In the genomic region with DNA sequence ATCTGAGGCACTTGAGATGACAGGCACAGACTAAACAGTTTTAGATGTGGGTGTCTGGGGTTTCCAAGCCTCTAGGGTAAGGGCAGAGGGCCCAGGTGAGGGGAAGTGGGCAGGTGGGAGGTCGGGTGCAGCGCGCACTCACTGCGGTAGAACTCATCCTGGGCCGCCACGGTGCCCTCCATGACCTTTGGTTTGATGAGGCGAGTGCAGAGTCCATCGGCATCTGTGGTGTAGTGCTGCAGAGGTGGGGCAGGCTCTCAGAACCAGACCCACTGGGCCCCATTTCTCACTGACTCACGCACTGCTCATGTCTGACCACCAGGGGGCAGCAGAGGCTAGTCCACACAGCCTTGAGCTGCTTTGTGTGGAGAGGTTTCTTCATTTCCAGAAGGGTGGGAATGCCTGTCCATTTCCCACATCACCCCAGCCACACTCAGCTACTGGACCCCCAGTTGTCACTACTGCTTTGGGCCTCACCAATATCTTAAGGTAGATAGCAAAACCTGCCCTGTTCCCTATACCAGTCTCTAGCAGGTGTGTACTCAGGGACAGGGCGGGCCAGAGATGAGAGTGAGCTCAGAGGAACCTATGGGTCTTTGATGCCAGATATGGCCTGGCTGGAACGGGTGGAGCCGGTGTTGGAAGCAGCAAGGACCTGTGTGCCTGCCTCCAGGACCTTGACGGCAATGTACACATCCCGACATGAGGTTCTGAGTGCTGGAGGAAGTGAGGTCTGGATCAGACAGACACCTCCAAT, we compare ENCODE assay signal across 8 mouse cellular contexts. TPM values are rescaled to one million over a fixed set of nuclear protein-coding genes. Genes with fewer than 3 reads are reported as not detected.
A peak's percentile ranks its signal among the peaks of the same experiment; 100 is the strongest.
DNase-seq lines count a peak whose midpoint lies in the region; ATAC-seq and TF ChIP-seq lines count a peak whose summit lies in the region.

No protein-coding gene starts in this region.

- TF ChIP-seq POLR2A in lung, adult 2 months (IDR thresholded peaks at IDR 0.05; ENCODE audit: borderline replicate concordance, extremely low read depth, low read depth, low read length), result 0 out of 2 replicates have a peak, but pooled peaks have one; percentile 10
- TF ChIP-seq POLR2A in thymus, adult 2 months (IDR thresholded peaks at IDR 0.05; ENCODE audit: control insufficient read depth, extremely low read depth, insufficient read depth, low read length, poor library complexity), result no peak

- no peak overlapping the region for H3K27ac ChIP-seq in forebrain, embryonic 11.5 days (ENCODE audit: low read depth, low read length)
- H3K27ac ChIP-seq in thymus, adult 2 months (ENCODE audit: control insufficient read depth, insufficient read depth, low read length), result no peak overlapping the region; the same call in 1 of the 2 replicates

- DNase-seq in CD8-positive naive resting alpha-beta T cell, adult 2 months (ENCODE audit: low read depth in 2 of 2, low spot score in 2 of 2), result peak; percentile 84 to 87
- peak; percentile 66 for DNase-seq in c-Kit-negative CD71-positive TER-119-positive erythroid progenitor cells, embryonic 14.5 days (ENCODE audit: low read depth, low spot score)
- peak; percentile 88 for DNase-seq in forebrain, embryonic 11.5 days (ENCODE audit: low spot score)
- peak; percentile 81 to 91 for DNase-seq in heart, postnatal 10 days
- DNase-seq in kidney, postnatal 36 days, result peak; percentile 65 to 87
- peak; percentile 83 for DNase-seq in lung, adult 2 months
- DNase-seq in thymus, adult 2 months, result peak; percentile 75

- H3K4me2 ChIP-seq in forebrain, embryonic 11.5 days (ENCODE audit: low read depth, low read length, severe bottlenecking), result no peak overlapping the region

- peaks cover 14% of the 10 kb centered on the region; the same call in 1 of the 2 replicates for H3K36me3 ChIP-seq in forebrain, embryonic 11.5 days (ENCODE audit: control insufficient read depth, insufficient read depth, low read length)
- peaks cover 64% of the 10 kb centered on the region for H3K36me3 ChIP-seq in thymus, adult 2 months (ENCODE audit: control insufficient read depth, insufficient read depth, low read length)

- TF ChIP-seq CTCF in lung, adult 2 months (IDR thresholded peaks at IDR 0.05; ENCODE audit: insufficient read depth, low read length), result peak; percentile 98
- peak; percentile 99 for TF ChIP-seq CTCF in thymus, adult 2 months (IDR thresholded peaks at IDR 0.05; ENCODE audit: borderline replicate concordance, control insufficient read depth, extremely low read depth, insufficient read depth, low read length, poor library complexity)

- no peaks in the 10 kb centered on the region for H3K27me3 ChIP-seq in forebrain, embryonic 11.5 days (ENCODE audit: control insufficient read depth, insufficient read depth, low read length)
- H3K27me3 ChIP-seq in thymus, adult 2 months (ENCODE audit: control insufficient read depth, insufficient read depth, low read length), result no peaks in the 10 kb centered on the region

- no peaks in the 10 kb centered on the region for H3K4me1 ChIP-seq in forebrain, embryonic 11.5 days (replicated peaks; ENCODE audit: control insufficient read depth, insufficient read depth, low read length)
- peaks cover 7% of the 10 kb centered on the region for H3K4me1 ChIP-seq in lung, adult 2 months (ENCODE audit: control insufficient read depth, insufficient read depth, low read length)
- peaks cover 26% of the 10 kb centered on the region for H3K4me1 ChIP-seq in thymus, adult 2 months (replicated peaks; ENCODE audit: control insufficient read depth, insufficient read depth, low read length)

- intact Hi-C loops in heart, postnatal 10 days (cut with DNase I), result loop anchor here (1.0 kb wide), 2 partner anchors 16 to 26 kb away; no protein-coding TSS in a partner anchor

- peak; percentile 42 for ATAC-seq in forebrain, embryonic 11.5 days (replicated peaks; ENCODE audit: low FRiP score)
- ATAC-seq in neutrophil, adult 5-6 weeks (ENCODE audit: extremely low read depth, insufficient number of reproducible peaks, low FRiP score, poor library complexity, severe bottlenecking), result peak; percentile 61

- 68% methylated on average over 14 of the region's 14 CpGs for WGBS in forebrain, embryonic 11.5 days
- 56% methylated on average over 14 of the region's 14 CpGs for WGBS in lung, adult 2 months
- 32% methylated on average over 14 of the region's 14 CpGs for WGBS in thymus, adult 2 months

- no peak overlapping the region for H3K4me3 ChIP-seq in forebrain, embryonic 11.5 days (ENCODE audit: low read depth, low read length)
- no peak overlapping the region for H3K4me3 ChIP-seq in lung, adult 2 months (replicated peaks; ENCODE audit: extremely low read depth, low read depth, low read length)
- H3K4me3 ChIP-seq in thymus, adult 2 months (ENCODE audit: control insufficient read depth, insufficient read depth, low read length), result no peak overlapping the region

- H3K9me3 ChIP-seq in forebrain, embryonic 11.5 days (ENCODE audit: control insufficient read depth, low read length), result no peaks in the 10 kb centered on the region

- H3K9ac ChIP-seq in forebrain, embryonic 11.5 days (ENCODE audit: low read length), result no peak overlapping the region

RNA-seq across cellular contexts. Expression of a gene that starts 8.7 kb away (rescaled TPM):
- polyA plus RNA-seq in forebrain, embryonic 11.5 days (2014; fragmentation: Nextera tagmentation; extraction: Ambion mirVana), result not detected in 2 replicates
- total RNA-seq in heart, postnatal 10 days (2021), result not detected
- polyA plus RNA-seq in lung, adult 2 months (2012; rRNA removed), result 0.06 and 0.08 TPM in 2 replicates
- total RNA-seq in neutrophil, adult 5-6 weeks (2017), result 0.93 and 2.0 TPM in 2 replicates
- polyA plus RNA-seq in thymus, adult 2 months (2012; rRNA removed), result 0.20 and 0.26 TPM in 2 replicates

RNA-seq across cellular contexts. Expression of a gene that starts 23.2 kb away (rescaled TPM):
- 0.15 TPM in 1 of 2 replicates, not detected in the other for polyA plus RNA-seq in forebrain, embryonic 11.5 days (2014; fragmentation: Nextera tagmentation; extraction: Ambion mirVana)
- not detected for total RNA-seq in heart, postnatal 10 days (2021)
- polyA plus RNA-seq in lung, adult 2 months (2012; rRNA removed), result not detected in 2 replicates
- total RNA-seq in neutrophil, adult 5-6 weeks (2017), result not detected in 2 replicates
- 0.04 and 0.34 TPM in 2 replicates for polyA plus RNA-seq in thymus, adult 2 months (2012; rRNA removed)

RNA-seq across cellular contexts. Expression of a gene that starts 24.1 kb away (rescaled TPM):
- 32.9 and 39.5 TPM in 2 replicates for polyA plus RNA-seq in forebrain, embryonic 11.5 days (2014; fragmentation: Nextera tagmentation; extraction: Ambion mirVana)
- total RNA-seq in heart, postnatal 10 days (2021), result 10 to 100 TPM; 35.9 to 44.5 TPM
- polyA plus RNA-seq in lung, adult 2 months (2012; rRNA removed), result 68.7 and 79.3 TPM in 2 replicates
- 499 and 556 TPM in 2 replicates for total RNA-seq in neutrophil, adult 5-6 weeks (2017)
- 245 and 301 TPM in 2 replicates for polyA plus RNA-seq in thymus, adult 2 months (2012; rRNA removed)

RNA-seq across cellular contexts. Expression of a gene that starts 40.0 kb away (rescaled TPM):
- 12.6 and 15.1 TPM in 2 replicates for polyA plus RNA-seq in forebrain, embryonic 11.5 days (2014; fragmentation: Nextera tagmentation; extraction: Ambion mirVana)
- total RNA-seq in heart, postnatal 10 days (2021), result 10 to 100 TPM in 1 of 2 experiments, 1 to 10 TPM in 1; 8.3 to 10.1 TPM
- polyA plus RNA-seq in lung, adult 2 months (2012; rRNA removed), result 23.2 and 34.2 TPM in 2 replicates
- 34.4 and 39.3 TPM in 2 replicates for total RNA-seq in neutrophil, adult 5-6 weeks (2017)
- 65.7 and 71.9 TPM in 2 replicates for polyA plus RNA-seq in thymus, adult 2 months (2012; rRNA removed)

RNA-seq across cellular contexts. Expression of a gene that starts 54.2 kb away (rescaled TPM):
- polyA plus RNA-seq in forebrain, embryonic 11.5 days (2014; fragmentation: Nextera tagmentation; extraction: Ambion mirVana), result not detected in 2 replicates
- total RNA-seq in heart, postnatal 10 days (2021), result not detected
- 0.23 and 0.44 TPM in 2 replicates for polyA plus RNA-seq in lung, adult 2 months (2012; rRNA removed)
- not detected in 2 replicates for total RNA-seq in neutrophil, adult 5-6 weeks (2017)
- polyA plus RNA-seq in thymus, adult 2 months (2012; rRNA removed), result 1.1 and 2.5 TPM in 2 replicates
